Mouse (Mus musculus): Measurements from ENCODE around the gene Tmem156. TPM values are rescaled to one million over a fixed set of nuclear protein-coding genes. Genes with fewer than 3 reads are reported as not detected.
A peak's percentile ranks its signal among the peaks of the same experiment; 100 is the strongest.
"Not testable (repeated sequence)": the region's sequence is repeated elsewhere in the genome, so short reads cannot be mapped to it uniquely, and the experiment has no call there.

Gene Tmem156
- polyA plus RNA-seq, 1 experiment from 2014 or later, result 0.42 TPM

- no peaks in the 10 kb centered on the region for H3K27me3 ChIP-seq
- 91% methylated on average over 6 of the region's 6 CpGs for WGBS
- peaks cover 19% of the 10 kb centered on the region for H3K4me1 ChIP-seq
- H3K4me2 ChIP-seq (replicated peaks), result no peak overlapping the region
- H3K9me3 ChIP-seq, result no peaks in the 10 kb centered on the region
- H3K36me3 ChIP-seq, result peaks cover 15% of the 10 kb centered on the region
- ATAC-seq (ENCODE audit: low FRiP score, low read depth), result no peak
- no peak overlapping the region for H3K27ac ChIP-seq
- H3K9ac ChIP-seq, result no peak overlapping the region
- H3K4me3 ChIP-seq, result no peak overlapping the region
Measured at GRCm38 (mm10) chr5:65113323-65113722, 21.4 kb upstream of the Tmem156 start.

GRCm38 (mm10) chr5:65112225-65112624 is 20.3 kb upstream of the Tmem156 start:
- peaks cover 15% of the 10 kb centered on the region for H3K36me3 ChIP-seq
- H3K9me3 ChIP-seq; H3K27ac ChIP-seq; H3K4me2 ChIP-seq (replicated peaks); H3K4me3 ChIP-seq; ATAC-seq (ENCODE audit: low FRiP score, low read depth); H3K27me3 ChIP-seq; H3K9ac ChIP-seq: not testable (repeated sequence)
- WGBS, result 69% methylated on average over 3 of the region's 3 CpGs
- H3K4me1 ChIP-seq, result peaks cover 22% of the 10 kb centered on the region

DNA sequence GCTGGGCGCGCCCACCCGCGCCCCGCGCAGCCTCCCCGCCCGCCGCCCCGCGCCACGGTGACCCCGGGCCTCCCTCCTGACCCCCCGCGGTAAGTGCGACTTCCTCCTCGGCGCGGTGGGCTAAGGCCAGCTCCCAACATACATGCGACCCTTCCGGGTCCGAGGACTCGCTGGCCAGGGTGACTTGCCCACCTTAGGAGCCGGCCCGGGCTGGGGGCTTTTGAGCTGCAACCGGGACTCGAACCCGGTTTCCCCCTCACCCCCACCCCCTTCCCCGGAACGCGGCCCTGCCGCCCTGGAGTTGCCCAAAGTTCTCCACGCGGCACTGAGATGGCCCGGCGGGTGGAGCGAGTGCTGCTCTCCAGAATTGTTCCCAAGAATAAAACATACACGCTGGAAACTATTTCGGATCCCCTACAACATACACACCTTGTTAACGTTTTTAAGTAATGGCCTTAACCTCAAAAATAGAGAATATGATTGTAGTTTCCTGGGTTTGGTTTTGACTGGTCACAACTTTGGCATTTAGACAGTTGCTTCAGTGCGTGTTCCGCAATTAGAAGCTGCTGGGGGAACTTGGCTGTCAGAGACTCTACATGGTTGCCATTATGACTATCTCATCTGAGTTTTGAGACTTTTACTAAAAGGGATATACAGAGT is 16.0 kb upstream of the Tmem156 start:
- peak overlapping the region; percentile 77 for H3K4me2 ChIP-seq (replicated peaks)
- H3K4me1 ChIP-seq, result peaks cover 27% of the 10 kb centered on the region
- peak overlapping the region; percentile 87 for H3K9ac ChIP-seq
- H3K4me3 ChIP-seq, result peak overlapping the region; percentile 75
- no peaks in the 10 kb centered on the region for H3K9me3 ChIP-seq
- no peaks in the 10 kb centered on the region for H3K27me3 ChIP-seq
- 3% methylated on average over 35 of the region's 42 CpGs for WGBS
- H3K27ac ChIP-seq, result peak overlapping the region; percentile 53; the same call in 1 of the 2 replicates
- ATAC-seq (ENCODE audit: low FRiP score, low read depth), result peak; percentile 17
- no peaks in the 10 kb centered on the region for H3K36me3 ChIP-seq

- peak; percentile 91 for ATAC-seq (ENCODE audit: low FRiP score, low read depth)
- 4% methylated on average over 45 of the region's 56 CpGs for WGBS
- H3K4me2 ChIP-seq (replicated peaks), result peak within 1 kb of the TSS; percentile 77
Measured at GRCm38 (mm10) chr5:65106876-65107772, 15.2 kb upstream of the Tmem156 start, which contains the start of gene Klhl5. Gene Klhl5 (plus strand): TSS chr5:65107539.

DNA sequence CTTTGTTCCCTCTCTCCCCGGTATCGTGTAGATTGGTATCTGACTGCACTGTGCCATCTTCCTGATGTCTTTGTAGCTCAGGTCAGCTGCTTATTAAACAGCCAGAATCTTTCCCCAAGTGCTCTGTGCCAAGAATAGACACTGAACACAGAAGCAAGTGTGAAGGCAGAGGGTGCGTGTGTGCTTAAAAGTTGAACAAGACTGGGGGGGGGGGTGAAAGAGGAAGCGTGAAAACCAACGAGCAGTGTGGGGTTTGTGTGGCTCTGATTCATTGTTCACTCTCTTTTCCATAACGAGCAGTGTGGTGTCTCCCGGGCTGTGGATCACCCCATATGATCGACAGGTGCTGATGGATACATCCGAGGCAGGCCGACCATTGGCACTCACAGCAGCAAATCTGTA is 10.7 kb upstream of the Tmem156 start:
- Histone ChIP-seq H3K27ac (no peak overlapping the region), H3K4me1 (peaks cover 15% of the 10 kb centered on the region), H3K9ac (no peak overlapping the region), H3K4me2 (replicated peaks) (no peak overlapping the region), H3K27me3 (no peaks in the 10 kb centered on the region), H3K36me3 (no peaks in the 10 kb centered on the region), H3K4me3 (no peak overlapping the region), H3K9me3 (no peaks in the 10 kb centered on the region)
- no peak for ATAC-seq (ENCODE audit: low FRiP score, low read depth)
- 63% methylated on average over 10 of the region's 10 CpGs for WGBS

More at GRCm38 (mm10) chr5:65106876-65107772, 15.2 kb upstream of the Tmem156 start, which contains the start of gene Klhl5:
- Histone ChIP-seq H3K4me1 (peaks cover 33% of the 10 kb centered on the region), H3K9ac (peak within 1 kb of the TSS; percentile 87), H3K9me3 (no peaks in the 10 kb centered on the region), H3K27me3 (no peaks in the 10 kb centered on the region), H3K27ac (peak within 1 kb of the TSS; percentile 55), H3K4me3 (peak within 1 kb of the TSS; percentile 75), H3K36me3 (no peaks in the 10 kb centered on the region)

DNA sequence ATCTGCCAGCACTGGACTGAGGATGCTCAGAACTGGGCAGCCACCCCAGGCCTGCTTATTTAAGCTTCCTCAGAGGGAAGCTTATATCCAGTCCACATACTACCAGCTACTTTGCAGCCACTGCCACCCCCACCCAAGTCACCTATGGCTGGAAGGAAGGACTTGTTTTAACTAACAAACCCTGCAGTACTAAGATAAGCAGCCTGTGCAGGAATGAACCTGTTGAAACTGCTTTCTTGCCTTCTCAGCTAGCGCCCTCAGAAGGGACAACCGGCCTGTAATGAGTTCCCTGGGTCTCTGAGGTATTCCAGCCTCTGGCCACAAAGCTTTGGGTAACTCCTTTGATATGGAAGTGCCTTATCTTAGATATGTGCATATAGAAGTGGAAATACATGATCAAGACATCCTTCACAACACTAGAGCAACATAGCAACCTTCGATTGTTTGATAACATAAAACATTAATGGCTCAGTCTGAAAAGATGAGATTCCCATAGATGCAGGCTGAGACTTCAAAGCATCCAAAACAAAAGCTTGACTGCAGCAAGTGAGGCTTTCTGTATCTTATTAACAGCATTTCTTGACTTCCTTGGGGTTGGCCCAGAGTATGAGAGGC is 10.2 kb upstream of the Tmem156 start:
- no peak overlapping the region for H3K4me2 ChIP-seq (replicated peaks)
- H3K9me3 ChIP-seq, result no peaks in the 10 kb centered on the region
- ATAC-seq (ENCODE audit: low FRiP score, low read depth), result no peak
- H3K36me3 ChIP-seq, result no peaks in the 10 kb centered on the region
- H3K9ac ChIP-seq, result no peak overlapping the region
- no peak overlapping the region for H3K4me3 ChIP-seq
- 74% methylated on average over 3 of the region's 3 CpGs for WGBS
- H3K27me3 ChIP-seq, result no peaks in the 10 kb centered on the region
- peaks cover 15% of the 10 kb centered on the region for H3K4me1 ChIP-seq
- H3K27ac ChIP-seq, result no peak overlapping the region

GRCm38 (mm10) chr5:65101621-65102020 is 9.7 kb upstream of the Tmem156 start:
- H3K27me3 ChIP-seq, result no peaks in the 10 kb centered on the region
- no peak overlapping the region for H3K9ac ChIP-seq
- no peaks in the 10 kb centered on the region for H3K9me3 ChIP-seq
- no peak overlapping the region for H3K4me2 ChIP-seq (replicated peaks)
- no peak overlapping the region for H3K4me3 ChIP-seq
- ATAC-seq (ENCODE audit: low FRiP score, low read depth), result no peak
- H3K36me3 ChIP-seq, result no peaks in the 10 kb centered on the region
- peaks cover 11% of the 10 kb centered on the region; the same call in 1 of the 2 replicates for H3K4me1 ChIP-seq
- no peak overlapping the region for H3K27ac ChIP-seq
- 86% methylated on average over 6 of the region's 6 CpGs for WGBS

DNA sequence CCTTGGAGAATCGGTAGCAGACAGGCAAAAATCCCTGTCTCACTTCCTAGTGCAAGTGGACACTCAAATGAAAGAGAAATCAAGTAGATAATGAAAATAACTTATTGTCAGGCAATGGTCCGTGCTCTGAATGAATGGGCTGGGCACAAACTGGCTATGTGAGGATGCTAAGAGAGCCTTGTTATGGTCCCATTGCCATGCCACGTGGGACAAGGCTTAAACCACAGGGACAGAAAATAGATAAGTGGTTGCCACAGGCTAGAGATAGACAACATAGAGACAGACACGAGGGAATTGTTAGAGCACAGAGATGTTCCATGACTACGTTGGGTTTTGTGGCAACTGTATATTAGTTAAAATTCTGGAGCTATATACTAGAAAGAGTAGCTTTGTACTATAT is 9.3 kb upstream of the Tmem156 start:
- ATAC-seq (ENCODE audit: low FRiP score, low read depth), result no peak
- H3K4me3 ChIP-seq, result no peak overlapping the region
- H3K9me3 ChIP-seq, result no peaks in the 10 kb centered on the region
- H3K4me2 ChIP-seq (replicated peaks), result no peak overlapping the region
- H3K4me1 ChIP-seq, result peaks cover 10% of the 10 kb centered on the region; the same call in 1 of the 2 replicates
- WGBS, result 89% methylated on average over 5 of the region's 5 CpGs
- H3K27ac ChIP-seq, result no peak overlapping the region
- H3K36me3 ChIP-seq, result no peaks in the 10 kb centered on the region
- no peak overlapping the region for H3K9ac ChIP-seq
- no peaks in the 10 kb centered on the region for H3K27me3 ChIP-seq

DNA sequence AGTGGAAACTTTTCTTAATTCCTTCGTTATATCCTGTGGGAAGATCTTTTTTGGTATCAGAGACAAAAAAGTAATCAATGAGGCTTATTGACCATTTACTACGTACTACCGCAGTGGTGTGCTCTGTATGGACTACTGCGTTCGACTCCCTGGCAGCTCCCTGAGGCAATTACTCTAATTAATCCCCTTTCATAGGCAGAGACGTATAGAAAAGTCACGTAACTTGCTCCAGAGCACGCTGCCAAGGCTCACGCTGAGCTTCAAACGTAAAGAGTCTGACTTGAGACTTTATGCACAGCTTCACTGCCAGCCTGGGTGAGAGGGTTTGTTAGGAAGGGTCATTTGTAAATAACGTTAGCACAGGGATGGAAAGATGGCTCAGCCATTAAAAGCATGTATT is 8.1 kb upstream of the Tmem156 start:
- 35% methylated on average over 11 of the region's 11 CpGs for whole genome bisulfite sequencing
- no peak overlapping the region for H3K4me2 ChIP-seq (replicated peaks)
- no peak for ATAC-seq (ENCODE audit: low FRiP score, low read depth)
- H3K4me1 ChIP-seq, result peaks cover 10% of the 10 kb centered on the region; the same call in 1 of the 2 replicates
- no peaks in the 10 kb centered on the region for H3K9me3 ChIP-seq
- no peak overlapping the region for H3K4me3 ChIP-seq
- no peak overlapping the region for H3K27ac ChIP-seq
- no peak overlapping the region for H3K9ac ChIP-seq
- H3K27me3 ChIP-seq, result no peaks in the 10 kb centered on the region
- H3K36me3 ChIP-seq, result no peaks in the 10 kb centered on the region

GRCm38 (mm10) chr5:65097457-65097856 is 5.5 kb upstream of the Tmem156 start:
- Histone ChIP-seq H3K4me1 (peaks cover 23% of the 10 kb centered on the region), H3K27me3 (no peaks in the 10 kb centered on the region), H3K9me3 (no peaks in the 10 kb centered on the region), H3K36me3 (no peaks in the 10 kb centered on the region), H3K4me3 (no peak overlapping the region), H3K27ac (no peak overlapping the region), H3K4me2 (replicated peaks) (no peak overlapping the region), H3K9ac (no peak overlapping the region)
- no peak for ATAC-seq (ENCODE audit: low FRiP score, low read depth)
- 86% methylated on average over 5 of the region's 5 CpGs for WGBS

DNA sequence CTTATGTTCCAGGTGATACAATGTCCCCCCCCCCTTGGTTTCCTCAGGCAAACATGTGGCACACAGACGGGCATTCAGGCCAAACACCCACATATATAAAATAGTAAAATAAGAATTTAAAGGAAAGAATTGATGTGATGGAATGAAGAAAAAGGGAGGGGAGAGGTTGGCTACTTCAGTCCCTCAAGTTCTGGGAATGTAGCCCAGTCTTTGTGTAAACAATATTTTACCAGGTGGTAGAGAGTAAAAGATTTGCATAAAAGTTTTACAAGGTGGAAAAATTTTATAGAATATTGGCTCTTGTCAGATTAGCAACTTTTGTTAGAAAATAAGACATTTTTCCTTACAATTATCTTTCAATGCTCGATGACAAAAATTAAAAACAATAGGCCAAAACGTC is 4.9 kb upstream of the Tmem156 start:
- H3K4me1 ChIP-seq, result peaks cover 28% of the 10 kb centered on the region
- H3K27me3 ChIP-seq, result no peaks in the 10 kb centered on the region
- H3K9ac ChIP-seq, result no peak overlapping the region
- no peak overlapping the region for H3K4me2 ChIP-seq (replicated peaks)
- H3K27ac ChIP-seq, result no peak overlapping the region
- no peaks in the 10 kb centered on the region for H3K9me3 ChIP-seq
- no peaks in the 10 kb centered on the region for H3K36me3 ChIP-seq
- peak; percentile 10; the same call in 1 of the 2 replicates for ATAC-seq (ENCODE audit: low FRiP score, low read depth)
- 46% methylated on average over 3 of the region's 3 CpGs for WGBS
- H3K4me3 ChIP-seq, result no peak overlapping the region

DNA sequence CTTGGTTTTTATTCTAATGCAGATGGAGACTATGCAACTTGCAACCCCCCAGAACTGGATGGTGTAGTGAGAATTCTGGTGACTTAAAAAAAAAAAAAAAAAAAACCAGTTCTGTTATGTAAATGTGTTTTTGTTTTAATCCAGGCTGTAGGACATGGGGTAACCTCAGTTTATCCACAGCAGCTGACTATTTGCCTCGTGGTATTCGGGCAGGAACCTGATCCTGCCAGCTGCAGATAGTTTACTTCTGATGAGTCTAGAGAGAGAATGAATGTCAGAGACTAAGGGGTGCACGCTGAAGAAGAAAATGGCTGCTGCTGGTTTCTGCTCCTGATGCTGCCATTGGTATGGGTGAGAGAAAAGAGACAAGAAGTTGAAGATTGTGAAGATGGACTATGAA is 4.2 kb upstream of the Tmem156 start:
- 79% methylated on average over 3 of the region's 3 CpGs for WGBS
- Histone ChIP-seq H3K27ac (no peak overlapping the region), H3K4me2 (replicated peaks) (no peak overlapping the region), H3K4me1 (peaks cover 29% of the 10 kb centered on the region), H3K9me3 (no peaks in the 10 kb centered on the region), H3K9ac (no peak overlapping the region), H3K36me3 (no peaks in the 10 kb centered on the region), H3K27me3 (no peaks in the 10 kb centered on the region), H3K4me3 (no peak overlapping the region)
- no peak for ATAC-seq (ENCODE audit: low FRiP score, low read depth)
